Mouse (Mus musculus) layer of hippocampus, adult 8-10 months (tissue): Measurements from ENCODE around the gene Abcf2. TPM values are rescaled to one million over a fixed set of nuclear protein-coding genes. Genes with fewer than 3 reads are reported as not detected.
"Not testable (repeated sequence)": the region's sequence is repeated elsewhere in the genome, so short reads cannot be mapped to it uniquely, and the experiment has no call there.

Experiments
- DNase-seq, 2 experiments: peaks; one replicate each; pipeline ENCODE4 v3.0.0; 2022; ENCODE audit warnings: low spot score in 2 of 2
- total RNA-seq, 4 experiments: library from RNA; stranded (reverse); gene quantifications; 2 replicates each; pipeline ENCODE4 v1.2.4; 2022

Abcf2 gene
- total RNA-seq, 4 experiments from 2014 or later: 75.3 to 86.0 (median 78.3) TPM

DNA sequence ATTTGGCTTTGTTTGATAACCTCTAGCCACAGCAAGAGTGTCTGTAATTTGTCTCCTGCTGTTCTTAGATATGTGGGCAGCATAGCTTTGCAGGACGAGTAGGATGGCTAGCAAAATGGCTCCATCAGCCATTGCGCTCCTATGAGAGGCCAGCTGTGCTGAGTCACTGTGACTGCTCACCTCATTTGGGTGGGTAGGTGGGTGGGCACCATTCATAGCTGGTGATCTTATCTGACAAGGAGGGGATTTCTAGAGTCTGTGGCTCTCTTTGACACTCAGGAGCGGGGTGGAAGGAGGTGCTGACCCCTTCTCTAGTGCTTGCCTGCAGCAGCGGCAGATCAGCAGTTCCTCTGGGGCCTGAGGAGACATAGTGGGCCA, 9.9 kb upstream of the Abcf2 start:
- DNase-seq: peak in 1 of 2 experiments; percentile 32

DNA sequence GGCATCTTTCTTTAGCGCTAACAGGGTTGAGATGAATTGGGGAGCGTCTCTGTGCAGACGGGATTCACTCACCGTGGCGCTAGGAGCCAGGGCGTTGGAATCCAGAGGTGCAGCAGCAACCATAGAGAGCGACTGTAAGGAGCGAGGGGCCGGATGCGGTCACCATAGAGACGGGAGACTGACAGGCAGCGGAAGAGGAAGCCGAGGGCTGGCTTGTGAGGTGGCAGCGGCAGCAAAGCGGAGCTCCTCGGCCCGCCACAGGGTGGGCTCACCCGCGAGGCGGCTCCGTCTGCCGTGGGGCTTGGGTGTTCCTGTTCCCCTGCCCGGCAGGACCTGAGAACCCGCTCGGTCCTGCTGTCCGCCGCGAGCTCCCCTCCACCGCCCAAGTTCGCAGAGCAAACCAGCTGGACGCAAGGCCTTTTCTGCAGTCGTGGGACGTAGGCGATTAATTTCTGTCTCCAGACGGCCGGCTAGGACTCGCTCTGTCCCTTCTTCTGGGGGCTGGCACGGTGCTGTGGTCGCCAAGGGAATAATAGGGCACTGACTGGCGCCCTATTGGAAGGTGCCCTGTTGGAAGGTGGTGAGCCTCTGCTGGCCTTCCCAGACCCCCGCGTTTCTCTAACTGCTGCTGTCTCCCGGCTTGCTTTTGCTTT, 9.4 kb upstream of the Abcf2 start, which contains the start of gene Chpf2:
Gene Chpf2, plus strand, starts transcription at position 195 of the 653 bp plus-strand sequence.
- peak; percentile 73 to 75 for DNase-seq

DNA sequence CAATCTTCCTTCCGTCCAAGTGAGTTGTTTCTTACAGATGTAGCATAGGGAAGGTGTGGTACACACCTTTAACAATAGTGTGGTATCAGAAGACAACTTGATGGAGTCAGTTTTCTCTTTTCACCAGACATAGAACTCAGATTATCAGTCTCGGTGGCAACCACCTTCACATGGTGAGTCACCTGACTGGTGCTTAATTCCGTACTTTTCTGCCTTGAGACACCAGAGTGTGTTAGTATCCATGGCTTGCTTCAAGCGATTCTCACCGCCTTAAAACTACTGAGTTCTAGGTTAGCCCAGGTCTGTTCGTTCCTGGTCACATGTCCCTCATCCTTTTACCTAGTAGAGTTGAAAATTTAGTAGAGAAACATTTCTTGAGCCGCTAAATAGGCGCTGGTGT, 8.8 kb upstream of the Abcf2 start:
- no peak for DNase-seq

DNA sequence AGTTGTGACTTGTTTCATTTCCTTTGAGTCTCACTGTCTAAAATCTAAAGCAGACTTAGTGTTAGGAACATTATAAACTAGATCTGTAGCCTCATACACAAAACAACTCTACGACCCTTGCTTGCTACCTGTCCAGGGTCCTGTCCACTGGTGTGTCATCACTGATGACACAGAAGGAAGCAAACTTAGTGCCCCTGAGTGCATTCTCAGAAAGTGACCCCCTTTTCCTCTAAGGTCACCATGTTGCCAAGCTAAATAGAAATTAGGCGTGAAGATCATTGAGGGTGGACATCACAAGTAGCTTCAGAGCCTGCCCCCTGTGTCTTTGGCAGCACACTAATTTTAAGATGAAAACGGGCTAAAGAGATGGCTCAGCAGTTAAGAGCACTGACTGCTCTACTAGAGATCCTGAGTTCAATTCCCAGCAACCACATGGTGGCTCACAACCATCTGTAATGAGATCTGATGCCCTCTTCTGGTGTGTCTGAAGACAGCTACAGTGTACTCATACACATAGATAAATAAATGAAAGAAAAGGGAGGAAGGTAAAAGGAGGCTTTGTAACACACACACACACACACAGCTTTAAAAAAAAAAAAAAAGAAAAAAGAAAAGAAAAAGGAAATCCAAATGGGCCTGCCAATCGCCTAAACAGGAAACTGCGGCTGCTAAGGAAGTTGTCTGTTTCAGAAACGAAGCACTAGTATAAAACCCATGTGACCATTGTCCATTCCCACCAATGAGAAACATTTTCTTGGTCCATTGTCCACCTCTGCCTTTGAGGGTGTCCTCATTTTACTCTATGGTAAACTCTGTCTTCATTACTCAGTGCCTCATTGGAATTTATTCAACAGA, 1.1 kb upstream of the Abcf2 start:
- DNase-seq: no peak

DNA sequence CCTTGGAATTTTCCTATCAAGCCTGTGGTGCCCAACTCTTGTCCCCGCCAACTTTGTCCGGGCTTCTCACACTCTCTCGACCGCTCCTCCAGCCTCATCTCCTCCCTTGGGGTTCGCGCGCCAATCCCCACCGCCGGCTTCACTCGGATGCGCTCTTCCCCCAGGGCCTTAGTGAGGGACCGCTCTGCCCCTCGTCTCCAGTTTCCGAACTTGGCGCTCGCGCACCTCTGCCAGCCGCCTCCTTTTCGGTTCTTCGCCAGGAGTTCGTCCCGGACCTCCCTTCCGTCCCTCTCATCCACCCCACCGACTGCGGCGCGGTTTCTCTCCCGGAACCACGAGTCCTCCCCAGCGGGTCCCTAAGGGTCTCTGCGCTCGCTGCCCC, 475 bp downstream of the Abcf2 start:
- no peak for DNase-seq

DNA sequence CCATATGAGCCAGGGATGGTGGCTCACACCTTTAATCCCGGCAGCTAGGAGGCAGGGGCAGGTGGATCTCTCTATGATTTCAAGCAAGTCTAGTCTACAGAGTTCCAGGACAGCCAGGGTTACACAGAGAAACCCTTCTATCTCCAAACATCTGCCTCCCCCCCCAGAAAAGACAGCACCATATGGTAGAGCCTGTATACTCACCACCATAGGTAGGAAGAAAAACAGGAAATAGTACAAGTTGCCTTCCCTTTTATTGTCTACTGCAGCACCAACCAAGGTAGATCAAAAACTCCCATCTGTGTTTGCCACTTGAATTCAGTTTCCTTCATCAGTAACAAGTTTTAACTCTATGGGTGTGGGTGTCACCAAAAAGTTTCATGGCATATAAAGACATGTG, 1.3 kb downstream of the Abcf2 start:
- no peak for DNase-seq

DNA sequence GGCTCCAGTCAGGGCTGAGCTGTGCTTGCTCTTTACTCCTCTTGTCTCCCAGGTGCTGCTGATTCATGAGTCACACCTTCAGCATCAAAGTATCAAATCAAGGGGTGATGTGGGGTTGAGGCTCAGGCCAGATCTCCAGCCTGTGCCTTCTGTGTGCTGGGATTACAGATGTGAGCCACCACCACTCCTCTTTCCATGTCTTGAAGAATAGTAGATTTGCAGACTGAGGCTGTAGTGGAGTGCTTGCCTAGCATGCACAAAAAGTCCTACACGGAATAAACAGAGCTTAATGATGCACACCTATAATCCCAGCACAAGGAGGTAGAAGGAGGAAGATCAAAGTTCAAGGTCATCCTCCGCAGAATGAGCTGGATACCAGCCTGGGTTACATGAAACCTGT, 20.6 kb downstream of the Abcf2 start, which contains the start of gene 4931409K22Rik:
Gene 4931409K22Rik, minus strand, starts transcription at position 101 of the 400 bp plus-strand sequence.
- no peak for DNase-seq

DNA sequence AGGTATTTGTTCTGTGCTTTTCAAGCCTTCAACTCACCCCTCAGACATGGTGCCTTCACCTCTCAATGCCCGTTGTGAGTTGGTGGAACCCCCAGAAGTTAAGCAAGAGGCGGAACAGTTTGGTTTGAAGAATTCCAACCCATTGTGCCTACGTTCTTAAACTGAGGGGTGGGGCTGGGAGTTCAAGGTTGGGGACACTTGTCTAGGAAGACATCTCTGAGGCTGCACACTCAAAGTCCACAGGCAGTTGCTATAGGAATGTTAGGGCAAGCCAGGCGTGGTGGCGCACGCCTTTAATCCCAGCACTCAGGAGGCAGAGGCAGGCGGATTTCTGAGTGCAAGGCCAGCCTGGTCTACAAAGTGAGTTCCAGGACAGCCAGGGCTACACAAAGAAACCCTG, 21.9 kb downstream of the Abcf2 start:
- DNase-seq: not testable (repeated sequence)

DNA sequence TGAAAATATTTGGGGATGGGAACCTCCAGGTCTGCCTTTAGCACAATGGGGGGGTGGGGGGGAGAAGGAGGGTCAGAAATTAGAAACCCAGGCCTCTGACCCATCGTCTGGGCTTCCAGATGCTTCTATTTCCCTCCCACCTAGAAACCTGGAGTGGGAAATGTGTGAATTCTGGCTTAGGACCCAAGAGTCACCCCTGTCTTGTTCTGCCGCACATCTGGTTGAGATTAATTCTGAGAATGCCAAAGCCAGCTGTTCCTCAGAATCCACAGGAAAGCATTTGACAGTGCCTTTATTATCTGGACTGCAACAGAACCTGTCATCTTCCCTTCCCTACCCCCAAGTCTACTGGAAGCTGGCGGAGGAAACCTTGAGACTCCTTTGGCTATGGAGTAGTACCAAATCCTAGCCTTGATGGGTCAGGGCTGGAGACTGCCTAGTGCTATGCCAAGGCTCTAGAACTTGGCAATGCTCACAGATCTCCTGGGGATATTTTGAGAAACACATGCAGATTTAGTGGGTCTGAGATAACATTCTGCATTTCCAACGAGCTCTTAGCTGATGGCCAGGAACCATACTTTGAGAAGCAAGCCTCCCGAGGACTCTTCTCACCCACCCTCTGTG, 23.5 kb downstream of the Abcf2 start:
- no peak for DNase-seq

DNA sequence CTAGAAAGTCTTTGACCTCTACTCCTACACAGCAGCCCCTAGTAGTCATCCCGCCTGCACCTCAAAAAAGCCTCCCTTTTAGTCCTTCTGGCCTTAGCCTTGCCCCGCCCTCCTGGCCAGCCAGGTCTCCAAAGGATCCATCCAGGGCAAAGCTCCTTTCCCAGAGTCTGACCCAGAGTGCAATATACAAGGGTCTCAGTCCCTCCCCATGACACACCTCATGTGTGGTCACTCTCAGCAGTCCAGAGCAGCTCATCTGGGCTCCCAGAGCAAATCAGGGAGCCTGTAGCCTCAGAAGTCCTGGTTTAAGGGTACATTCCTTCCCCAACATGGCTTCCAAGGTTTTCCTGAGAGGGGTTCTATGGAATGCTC, 26.0 kb downstream of the Abcf2 start:
- no peak for DNase-seq

DNA sequence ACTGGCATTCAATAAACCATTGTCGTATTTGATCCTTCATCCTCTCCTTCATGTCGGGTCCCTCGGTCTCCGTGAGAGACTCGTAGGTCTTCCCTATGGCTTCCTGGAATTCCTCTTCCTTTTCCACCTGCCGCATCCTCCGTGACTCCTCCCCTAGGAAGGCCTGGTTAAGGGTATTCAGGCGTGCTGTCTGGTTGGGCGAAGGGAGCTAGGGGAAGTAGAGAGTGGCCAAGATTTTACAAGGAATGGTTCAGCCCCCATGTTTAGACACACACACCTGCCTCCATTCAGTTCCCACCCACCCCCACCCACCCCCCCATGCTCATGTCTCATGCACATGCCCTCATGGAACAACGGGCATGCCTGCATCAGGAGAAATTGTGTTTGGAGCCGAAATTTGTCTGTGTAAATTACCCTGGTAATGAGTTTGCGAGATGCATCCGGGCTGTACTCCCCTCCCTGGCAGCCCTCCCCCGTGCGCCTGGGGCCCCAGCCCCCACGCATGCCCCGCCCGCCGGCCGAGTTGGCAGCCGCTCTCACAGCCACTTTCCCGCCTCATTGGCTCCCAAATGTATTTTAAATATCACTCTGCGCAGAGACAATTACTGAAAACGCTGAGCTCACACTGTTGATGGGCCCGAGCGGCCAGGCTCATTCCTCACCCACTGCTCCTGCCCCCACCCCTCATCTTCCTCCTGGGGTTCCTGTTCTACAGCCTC, 26.5 kb downstream of the Abcf2 start:
- DNase-seq: peak in 1 of 2 experiments; percentile 41

DNA sequence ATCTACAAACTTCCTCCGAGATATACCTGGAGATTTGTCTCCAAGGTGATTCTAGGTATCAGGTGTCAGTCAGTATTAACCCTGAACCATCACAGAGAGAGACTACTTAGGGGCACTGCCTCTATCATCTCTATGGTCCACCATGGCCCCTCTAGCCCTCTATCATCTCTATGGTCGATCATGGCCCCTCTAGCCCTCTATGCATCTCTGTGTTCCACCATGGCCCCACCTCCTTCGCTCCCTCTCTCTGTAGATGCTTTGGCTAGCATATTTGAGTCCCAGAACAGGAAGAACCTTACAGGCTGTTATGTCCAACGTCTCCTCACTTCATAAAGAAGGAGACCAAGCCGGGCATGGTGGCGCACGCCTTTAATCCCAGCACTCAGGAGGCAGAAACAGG, 34.6 kb downstream of the Abcf2 start:
- no peak for DNase-seq

DNA sequence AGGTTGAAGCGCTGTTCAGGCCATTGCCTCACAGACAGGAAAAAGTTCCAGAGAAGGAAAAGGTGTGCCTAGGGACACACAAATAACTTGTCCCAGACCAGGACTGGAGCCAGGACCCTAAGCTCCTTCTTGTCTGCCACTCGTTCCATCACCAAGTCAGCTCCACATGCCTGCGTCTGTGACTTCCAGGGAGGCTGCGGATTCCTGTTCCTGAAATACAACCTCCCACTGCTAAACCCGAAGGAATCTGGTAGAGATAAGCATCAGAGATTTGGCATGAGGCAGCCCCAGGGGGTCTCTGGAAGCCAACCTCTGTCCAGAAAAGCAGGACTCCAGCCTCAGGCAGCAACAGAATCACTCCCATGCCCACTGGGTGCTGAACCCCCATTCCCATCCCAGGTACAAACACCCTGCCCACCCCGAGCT, 36.1 kb downstream of the Abcf2 start:
- DNase-seq: no peak

DNA sequence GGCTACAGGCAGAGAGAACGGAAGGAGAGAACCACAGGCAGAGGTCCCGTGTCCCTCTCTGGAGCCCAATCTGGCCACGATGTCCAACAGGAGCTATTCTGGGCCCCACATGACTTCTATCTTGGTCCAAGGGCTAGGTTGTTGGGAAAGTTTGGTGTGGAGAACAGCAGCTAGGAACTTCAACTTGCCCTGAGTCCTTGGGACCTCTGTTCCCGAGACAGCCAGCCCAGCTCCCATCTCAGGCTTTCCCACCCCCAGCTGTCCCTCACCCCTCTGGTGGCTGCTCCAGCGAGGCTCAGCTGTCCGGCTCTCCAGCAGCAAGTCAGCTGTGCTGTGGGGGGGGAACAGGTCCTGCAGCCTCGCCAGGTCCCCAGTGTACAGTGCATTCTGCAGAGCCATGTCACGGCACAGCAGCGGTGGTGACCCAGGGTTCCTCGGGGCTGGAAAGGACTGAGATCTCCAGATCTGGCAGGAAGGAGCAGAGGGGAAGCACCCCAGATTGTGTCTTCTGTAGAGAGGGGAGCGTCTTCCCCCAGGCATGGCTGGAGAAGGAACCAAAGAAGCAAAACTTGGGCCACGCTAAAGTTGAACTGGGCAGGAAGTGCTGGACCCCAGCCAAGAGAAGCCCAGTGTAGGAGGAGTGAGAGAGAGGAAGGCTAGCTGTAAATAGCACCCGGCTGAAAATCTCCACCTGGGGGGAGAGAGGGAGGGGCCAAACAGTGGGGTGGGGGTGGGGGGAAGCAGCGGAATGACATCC, 36.7 kb downstream of the Abcf2 start, which contains the start of gene Asb10:
Gene Asb10, minus strand, starts transcription at position 592 of the 757 bp plus-strand sequence.
- no peak for DNase-seq

DNA sequence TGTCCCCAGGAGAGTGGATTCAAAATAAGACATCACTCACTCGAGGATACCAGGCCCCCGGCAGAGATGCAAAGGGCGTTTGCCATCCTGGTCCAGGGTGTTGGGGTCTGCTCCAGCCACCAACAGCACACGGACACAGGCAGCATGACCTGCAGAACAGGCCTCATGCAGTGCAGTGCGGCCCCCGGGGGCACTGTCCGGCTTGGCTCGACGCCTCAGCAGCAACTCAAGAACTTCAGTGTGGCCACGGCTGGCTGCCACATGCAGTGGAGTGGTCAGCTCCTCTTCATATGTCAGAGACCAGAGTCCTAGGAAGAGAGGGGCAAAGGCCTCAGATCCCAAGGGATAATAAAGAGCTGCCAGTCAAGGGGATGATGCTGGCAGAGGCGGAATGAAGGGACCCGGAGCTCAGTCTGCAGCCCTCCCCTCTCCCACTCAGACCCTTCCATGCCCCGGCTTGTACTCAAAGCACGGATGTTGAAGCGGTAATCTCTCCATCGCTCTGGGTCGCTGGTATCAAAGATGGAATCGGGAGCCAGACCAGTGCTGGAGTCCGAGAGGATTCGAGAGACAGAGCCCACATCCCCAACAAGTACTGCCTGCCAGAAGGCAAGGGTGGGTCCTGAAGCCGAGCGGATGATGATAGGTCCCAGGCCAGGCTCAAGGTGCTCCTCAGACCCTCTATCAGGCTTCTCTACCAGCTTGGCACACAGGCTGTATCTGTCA, 37.5 kb downstream of the Abcf2 start:
- no peak for DNase-seq

DNA sequence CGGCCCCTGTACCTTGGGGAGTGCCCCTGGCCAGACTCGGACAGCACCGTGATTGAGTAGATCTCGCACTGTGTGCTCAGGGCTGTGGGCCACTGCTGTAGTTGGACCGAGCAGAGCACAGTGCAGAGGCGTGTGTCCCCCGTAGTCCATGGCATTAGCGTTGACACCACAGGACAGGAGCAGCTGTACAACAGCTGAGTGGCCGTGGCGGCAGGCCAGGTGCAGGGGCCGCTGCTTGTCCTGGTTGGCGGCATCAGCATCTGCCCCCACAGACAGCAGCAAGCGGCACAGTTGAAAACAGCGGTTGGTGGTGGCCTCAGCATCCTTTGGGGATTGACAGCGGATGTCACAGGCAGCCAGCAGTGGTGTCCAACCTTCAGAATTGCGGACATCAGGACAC, 39.6 kb downstream of the Abcf2 start:
- DNase-seq: no peak

DNA sequence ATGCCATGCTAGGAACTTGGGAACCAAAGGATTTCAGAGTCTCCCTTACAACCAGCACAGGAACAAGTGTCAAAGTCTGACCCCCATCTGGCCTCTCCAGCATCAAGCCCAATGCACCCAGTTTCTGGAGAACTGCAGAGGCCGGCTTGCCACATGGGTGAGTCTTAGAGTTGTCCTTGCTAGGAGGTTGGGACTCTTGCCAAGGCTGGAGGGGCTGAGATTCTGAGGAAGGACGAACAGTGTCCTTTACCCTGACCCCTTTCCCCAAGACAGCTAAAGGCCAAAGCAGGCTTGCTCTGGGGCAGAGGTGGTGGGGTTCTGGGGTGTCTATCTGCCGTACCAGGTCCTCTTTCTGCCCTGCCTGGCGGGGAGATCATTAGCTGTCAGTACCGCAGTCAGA, 40.8 kb downstream of the Abcf2 start:
- DNase-seq: no peak

DNA sequence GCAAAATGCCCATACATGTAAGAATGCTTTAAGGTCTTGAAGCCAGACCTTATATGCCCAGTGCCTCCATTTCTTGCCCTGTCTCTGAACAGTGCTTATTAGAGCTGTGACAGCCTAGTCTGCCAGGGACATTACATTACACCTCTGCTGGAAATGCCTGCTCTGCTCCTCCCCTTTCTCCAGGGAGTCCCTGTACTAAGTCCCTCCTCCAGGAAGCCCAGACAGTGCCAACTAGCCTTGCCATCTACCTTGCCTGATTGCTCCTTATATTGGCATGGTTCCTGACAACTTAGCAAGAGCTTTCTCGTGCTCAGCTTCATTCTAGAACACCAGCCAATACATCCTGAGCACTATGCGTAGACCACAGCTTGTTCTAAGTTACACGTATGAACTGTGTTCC, 41.5 kb downstream of the Abcf2 start:
- no peak for DNase-seq

DNA sequence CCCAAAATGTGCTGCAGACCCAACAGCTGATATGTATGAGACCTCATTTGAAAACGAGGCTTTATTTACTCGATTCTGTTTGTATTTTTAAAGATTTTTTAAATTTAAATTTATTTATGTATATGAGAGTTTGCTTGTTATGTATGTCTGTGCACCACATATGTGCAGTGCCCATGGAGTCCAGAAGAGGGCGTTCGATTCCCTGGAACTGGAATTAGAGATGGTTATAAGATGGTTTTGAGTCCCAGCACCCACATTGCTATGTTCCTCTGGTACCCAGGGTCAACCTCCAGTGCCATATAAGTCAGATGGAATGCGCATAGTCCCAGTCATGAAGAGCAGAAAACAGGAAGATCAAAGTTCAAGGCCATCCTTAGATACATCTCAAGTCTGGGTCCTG, 43.0 kb downstream of the Abcf2 start:
- DNase-seq: no peak

DNA sequence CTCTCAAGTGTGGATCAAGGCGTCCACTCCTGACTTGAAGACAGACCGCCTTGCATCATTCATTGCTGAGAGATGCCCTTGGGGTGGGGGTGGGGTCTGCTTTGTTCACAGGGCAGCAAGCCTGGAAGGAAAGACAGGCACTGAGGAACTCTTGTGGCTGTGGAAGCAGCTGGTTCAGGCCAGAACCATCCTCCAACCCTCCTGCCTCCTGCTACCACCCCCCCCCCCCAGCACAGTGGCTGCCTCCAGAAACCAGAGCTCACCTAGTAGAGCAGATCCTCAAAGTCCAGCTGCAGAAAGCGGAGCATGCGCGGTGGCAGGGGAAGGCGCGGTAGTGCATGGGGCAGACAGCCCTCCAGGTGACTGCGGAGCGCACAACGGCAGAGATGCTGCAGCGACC, 43.9 kb downstream of the Abcf2 start:
- no peak for DNase-seq
